Mouse (Mus musculus): ENCODE measurements around the gene Suz12.

DNA sequence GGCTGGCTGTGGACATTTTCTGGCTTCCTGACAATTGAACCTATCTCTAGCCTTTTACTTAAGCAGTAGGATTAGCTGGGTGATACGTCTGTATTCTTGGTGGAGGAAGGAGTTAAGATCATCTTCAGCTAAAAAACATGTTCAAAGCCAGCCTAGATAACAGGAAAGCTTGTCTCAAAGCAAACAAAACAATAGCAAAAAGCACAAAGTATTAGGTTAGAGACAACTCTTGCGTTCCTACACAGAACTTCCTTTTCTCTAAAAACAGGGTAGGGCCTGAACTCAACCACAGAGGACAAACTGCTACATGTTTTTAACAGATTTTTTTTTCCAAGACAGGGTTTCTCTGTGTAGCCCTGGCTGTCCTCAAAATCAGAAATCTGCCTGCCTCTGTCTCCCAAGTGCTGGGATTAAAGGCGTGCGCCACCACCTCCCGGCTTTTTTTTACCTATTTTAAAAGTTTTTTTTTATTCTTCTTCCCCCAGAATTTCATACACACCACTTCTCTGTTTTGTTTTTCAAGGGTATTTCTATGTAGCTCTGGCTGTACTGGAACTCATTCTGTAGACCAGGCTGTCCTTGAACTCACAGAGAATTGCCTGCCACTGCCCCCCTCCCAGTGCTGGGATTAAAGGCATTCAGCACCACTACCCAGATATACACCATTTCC is 82.8 kb downstream of the Suz12 start:
- TF ChIP-seq CTCF (IDR thresholded peaks at IDR 0.05; ENCODE audit: extremely low read depth, insufficient read length, insufficient replicate concordance, low read depth, low read length) = no peak
- no peak for TF ChIP-seq POLR2A (IDR thresholded peaks at IDR 0.05; ENCODE audit: low read depth, low read length)
